Mouse (Mus musculus) brain, adult 2 months (tissue): ENCODE data around the gene Trappc5.
A peak's percentile ranks its signal among the peaks of the same experiment; 100 is the strongest.

Experiments used
- DNase-seq: peaks from one replicate; pipeline ENCODE4 v3.0.0; 2011; ENCODE audit warnings: low read depth, low spot score

Trappc5 gene

DNA sequence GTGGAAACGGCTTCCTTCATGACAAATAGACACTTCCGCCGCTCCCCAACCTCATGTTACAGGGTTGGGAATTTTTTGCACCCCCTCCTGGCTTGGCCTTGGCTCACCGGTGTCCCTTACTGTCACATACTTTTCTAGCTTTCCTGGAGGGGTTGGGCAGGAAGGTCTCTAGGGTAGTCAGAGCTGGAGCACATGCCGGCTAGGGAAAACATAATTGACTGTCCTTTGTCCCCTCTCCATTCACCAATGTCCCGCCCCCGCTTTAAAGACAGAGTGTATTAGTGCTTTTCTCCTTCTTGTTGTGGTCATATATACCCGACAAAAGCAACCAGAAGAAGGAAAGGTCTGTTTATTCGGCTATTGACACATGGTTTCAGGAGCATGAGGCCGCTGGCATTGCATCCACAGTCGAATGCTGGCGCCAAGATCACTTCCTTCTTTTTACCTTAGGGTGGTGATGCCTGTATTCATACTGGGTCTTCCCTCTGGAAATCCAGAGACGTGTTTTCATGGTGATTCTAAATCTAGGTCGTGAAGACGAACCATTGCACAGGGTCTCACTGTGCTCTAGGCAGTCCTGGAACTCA, 987 bp downstream of the Trappc5 start:
- peak; percentile 29 for DNase-seq

DNA sequence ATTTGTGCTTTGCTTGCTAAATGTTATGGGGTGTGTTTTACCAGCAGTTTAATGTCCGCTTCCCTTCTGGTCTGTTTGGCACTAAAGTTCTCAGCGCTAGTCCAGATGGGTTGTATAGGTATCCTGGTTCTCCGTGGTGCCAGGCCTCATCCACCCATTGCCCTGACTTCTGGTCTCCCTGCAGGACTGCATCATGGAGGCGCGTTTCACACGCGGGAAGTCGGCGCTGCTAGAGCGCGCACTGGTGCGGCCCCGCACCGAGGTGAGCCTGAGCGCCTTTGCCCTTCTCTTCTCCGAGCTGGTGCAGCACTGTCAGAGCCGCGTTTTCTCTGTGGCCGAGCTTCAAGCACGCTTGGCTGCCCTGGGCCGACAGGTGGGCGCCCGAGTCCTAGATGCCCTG, 2.7 kb downstream of the Trappc5 start:
- no peak for DNase-seq

DNA sequence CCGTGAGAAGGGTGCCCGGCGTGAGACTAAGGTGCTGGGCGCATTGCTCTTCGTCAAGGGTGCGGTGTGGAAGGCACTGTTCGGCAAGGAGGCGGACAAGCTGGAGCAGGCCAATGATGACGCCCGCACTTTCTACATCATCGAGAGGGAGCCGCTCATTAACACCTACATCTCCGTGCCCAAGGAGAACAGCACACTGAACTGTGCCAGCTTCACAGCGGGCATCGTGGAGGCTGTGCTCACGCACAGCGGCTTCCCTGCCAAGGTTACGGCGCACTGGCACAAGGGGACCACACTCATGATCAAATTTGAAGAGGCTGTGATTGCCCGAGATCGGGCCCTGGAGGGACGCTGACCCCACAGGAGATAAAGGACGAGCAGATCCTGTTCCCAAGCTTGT, 3.1 kb downstream of the Trappc5 start:
- DNase-seq: peak; percentile 74

DNA sequence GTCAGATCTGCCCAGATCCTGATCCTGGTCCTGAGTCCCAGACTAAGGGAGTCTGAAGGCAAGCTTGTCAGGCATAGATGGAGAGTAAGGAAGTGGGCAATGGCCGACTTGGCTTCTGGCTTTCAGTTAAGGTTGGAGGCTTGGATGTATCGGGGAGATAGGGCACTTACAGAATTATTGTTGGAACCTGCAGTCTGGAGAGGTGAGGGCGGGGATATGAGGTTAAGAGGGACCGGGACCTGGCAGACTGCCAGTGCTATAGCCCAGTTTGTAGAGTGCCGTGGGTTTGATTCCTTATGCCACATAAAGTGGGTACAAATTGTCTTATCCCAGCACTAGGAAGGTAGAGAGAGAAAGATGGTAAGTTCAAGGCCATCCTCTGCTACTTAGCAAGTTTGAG, 3.6 kb downstream of the Trappc5 start:
- DNase-seq: no peak

DNA sequence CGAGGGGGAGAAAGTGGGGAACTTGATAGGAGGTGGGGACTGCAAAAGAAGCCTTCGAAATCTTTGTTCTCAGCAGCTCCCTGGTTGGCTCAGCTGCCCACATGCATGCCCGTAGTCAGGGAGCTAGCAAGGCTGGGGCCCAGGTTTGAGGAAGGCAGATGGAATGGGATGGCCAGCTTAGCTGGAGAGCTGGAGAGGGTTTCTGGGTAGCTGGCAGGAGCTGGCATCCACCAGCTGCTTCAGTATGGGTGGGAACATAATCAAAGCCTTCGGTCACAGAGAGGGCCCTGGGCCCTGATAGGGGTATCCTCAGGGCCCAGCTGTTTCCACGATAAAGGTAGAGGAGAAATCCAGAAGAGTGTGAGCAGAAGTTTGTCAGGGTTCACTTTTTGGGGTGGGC, 6.3 kb downstream of the Trappc5 start:
- peak; percentile 38 for DNase-seq

DNA sequence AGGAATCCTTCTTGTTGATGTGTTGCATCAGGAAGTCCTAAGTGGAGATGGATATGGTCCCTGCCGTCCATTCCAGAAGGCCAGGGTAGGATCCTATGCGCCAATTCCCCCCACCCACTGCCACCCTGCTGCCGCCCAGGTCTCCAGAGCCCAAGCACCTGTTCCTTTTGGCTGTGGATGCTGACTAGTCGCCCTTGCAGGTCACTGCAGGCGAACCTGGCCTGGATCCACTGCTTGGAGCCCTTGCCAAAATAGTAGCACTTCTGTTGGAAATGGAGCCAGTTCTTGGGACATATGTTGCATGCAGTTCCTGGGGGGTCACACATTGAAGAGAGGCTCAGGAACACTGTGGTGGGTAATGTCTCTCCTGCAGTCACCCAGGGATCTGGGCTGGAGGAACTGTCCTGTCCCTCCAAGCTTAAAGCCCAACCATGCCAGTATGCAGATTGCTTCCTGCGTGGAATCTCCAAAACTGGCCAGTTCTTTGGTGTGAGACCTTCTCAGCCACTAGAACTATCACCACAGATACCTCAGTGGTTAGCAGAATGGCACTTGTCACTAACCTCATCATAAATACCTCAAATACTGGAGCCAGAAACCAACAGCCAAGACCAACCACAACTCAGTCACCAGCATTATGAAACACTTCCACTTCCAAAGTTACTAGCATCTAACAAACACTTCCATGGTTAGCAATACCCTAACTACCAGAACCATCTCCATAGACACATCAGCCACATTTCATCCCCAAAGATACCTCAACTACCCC, 7.5 kb downstream of the Trappc5 start:
- DNase-seq: peak; percentile 88

DNA sequence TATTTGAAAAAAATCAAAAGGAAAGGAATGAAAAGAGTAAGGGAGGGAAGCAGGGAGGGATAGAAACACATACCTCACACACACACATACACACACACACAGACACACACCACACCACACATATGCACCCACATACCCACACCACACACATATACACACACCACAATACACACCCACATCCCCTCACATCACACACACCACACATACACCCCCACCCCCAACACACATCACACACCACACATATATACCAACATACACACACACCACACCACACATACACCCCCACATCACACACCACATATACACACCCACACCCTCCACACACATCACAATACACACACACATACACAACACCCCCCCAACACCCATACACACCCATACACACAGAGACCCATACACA, 8.4 kb downstream of the Trappc5 start:
- no peak for DNase-seq

DNA sequence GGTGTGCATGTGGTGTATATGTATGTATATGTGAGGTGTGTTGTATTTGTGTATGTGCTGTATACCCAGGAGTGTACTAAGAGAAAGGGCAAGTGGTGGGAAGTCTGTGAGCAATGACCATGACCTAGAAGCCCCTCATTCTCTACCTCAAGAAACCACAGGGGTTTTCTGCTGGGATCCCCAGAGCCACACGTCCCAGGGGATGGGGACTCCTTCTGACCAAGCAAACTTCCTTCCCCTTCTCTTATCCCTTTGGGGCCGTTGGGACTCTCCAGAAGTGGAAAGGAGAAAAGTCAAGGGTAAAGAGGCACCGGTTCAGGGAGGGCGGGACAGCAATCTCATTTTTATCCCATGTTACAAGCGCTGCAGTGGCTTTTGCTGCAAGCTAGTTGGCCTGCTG, 9.3 kb downstream of the Trappc5 start:
- no peak for DNase-seq

DNA sequence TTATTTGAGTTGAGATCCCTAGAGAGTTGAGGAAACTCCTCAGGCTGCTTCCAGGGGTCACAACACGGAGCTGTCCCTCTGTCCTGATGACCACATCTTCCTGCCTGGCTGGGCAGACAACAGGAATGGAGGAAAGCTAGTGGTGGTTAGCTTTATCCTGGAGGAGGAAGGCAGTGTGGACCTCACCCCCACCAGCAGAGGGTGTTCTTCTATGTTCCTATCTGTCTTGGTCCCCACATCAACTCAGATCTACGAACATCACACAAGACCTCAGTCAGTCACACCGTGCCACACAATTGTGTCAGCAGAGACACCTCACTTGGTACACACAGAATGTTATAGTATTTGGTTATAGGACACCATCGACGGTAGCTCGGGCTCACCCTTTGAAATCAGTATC, 11.4 kb downstream of the Trappc5 start:
- no peak for DNase-seq

DNA sequence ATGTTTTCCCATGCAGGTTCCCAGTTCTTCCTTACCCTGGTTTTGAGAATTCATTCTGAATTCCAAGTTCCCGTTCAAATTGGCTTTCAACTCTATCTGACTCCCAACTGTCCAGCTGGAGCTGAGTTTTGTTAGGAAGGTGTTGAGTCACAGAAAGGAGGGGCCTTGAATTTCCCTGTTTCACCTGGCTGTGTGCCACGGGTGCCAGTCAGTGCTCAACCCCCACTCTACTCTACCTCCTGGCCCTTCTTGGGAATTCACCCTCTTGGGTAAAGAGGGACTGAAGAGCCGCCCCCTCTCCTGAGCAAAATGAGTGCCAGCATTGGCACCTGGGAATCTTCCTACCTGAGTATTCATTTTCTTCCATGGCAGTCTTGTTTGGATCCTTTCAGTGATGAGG, 14.7 kb downstream of the Trappc5 start:
- no peak for DNase-seq

DNA sequence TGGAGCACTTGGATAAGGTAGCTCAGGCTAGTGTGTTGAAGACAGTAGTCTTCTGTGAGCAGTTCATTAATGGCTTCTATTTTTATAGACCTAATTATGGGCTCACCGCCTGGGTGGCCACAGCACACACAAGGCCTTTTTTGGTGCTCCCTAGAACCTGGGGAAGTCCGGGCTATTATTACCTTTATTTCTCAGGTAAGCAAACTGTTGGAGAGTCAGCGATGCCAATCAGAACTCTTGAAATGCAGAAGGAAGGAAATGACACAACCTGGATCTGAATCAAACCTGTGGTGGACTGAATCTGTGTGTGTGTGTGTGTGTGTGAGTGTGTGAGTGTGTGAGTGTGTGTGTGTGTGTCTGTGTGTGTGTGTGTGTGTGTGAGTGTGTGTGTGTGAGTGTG, 18.0 kb downstream of the Trappc5 start, which contains the start of gene Fcer2a:
TSS of gene Fcer2a (minus strand) at position 55 of the 400 bp plus-strand sequence.
- no peak for DNase-seq

DNA sequence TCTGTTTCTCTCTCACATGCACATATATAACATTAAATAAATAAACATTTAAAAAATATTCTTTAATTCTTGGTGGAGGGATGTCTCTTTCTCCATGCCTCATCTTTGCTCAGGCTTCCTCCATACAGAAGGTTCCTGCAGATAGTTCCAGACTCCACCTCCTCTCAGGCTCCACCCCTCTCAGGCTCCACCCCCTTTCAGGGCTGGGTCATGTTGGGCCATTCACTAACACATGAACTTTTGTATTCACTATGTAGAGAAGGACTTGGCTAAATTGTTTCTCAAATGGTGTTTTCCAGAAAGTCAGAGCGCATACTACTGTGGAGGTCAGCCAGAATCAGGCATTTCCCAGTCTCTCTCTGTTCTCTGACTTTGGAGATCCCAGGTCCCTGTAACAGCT, 25.4 kb downstream of the Trappc5 start:
- DNase-seq: no peak

DNA sequence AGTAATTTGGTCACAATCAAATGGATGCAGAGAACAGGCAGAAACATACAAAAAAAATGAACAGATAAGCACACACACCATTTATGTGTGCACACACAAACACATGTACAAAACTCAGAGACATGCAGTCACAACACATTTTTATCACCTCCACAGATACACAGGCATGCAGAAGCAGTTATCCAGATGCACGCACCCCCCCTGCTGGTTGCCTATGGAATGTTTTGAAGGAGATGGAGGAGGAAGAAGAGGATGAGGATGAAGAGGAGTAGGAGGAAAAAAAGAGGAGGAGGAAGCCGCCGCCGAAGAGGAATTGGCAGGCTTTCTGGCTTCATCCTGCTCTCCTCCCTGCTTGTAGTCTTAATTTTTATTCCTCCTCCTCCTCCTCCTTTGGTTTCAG, 29.6 kb downstream of the Trappc5 start:
- peak; percentile 49 for DNase-seq

DNA sequence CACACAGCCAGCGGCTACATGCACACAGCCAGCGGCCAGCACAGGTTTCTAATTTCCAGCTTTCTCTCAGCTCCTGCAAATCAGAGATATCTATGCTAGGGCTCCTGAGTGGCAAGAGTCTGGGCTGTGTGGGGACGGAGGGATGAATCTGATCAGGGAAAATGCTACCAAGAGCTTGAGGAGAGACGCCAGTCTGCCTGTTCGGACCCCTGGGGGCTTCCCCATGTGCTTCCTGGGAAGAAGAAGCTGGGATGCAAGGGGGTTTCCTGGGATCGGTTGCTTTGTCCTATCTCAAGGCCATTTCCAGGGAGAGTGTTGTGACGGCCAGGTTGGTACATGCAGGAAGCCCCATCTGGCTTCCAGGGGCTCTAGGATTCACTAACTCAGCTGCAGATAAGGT, 31.5 kb downstream of the Trappc5 start:
- no peak for DNase-seq

DNA sequence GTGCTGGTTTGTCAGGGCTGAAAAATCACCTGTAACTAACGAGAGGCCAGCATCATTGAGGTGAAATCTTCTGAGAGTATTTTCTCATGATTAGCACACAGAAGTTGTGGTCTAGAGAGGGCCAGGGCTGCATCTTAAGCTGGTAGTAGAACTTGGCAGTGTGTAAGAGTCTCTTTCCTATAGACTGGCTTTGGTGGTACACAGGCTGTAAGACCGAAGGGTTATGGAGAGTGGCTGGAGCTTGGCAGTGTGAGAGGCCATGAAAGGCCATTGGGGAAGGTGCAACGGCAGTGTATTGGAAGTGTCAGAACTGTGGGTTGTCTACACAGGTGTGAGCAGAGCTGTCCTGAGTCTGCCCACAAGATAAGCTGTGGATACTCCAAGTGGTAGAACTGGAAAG, 34.2 kb downstream of the Trappc5 start:
- DNase-seq: no peak

DNA sequence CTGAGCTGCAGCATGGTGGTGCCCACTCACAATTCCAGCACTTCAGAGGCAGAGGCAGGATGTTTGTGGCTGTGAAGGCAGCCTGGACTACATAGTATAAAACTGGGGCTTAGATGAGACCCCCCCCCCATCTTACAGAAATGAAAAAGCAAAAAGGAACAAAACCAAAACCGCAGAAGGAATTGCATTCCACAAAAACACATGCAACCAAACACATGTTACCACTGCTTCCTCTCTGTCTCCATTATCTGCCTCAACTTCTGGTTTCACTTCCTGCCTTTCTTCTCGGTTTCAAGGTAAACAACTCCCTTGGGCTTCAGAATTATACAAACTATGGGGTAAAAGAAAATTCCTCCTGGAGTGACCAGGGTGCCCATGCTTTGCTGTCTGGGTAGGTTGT, 35.5 kb downstream of the Trappc5 start:
- DNase-seq: peak; percentile 2

DNA sequence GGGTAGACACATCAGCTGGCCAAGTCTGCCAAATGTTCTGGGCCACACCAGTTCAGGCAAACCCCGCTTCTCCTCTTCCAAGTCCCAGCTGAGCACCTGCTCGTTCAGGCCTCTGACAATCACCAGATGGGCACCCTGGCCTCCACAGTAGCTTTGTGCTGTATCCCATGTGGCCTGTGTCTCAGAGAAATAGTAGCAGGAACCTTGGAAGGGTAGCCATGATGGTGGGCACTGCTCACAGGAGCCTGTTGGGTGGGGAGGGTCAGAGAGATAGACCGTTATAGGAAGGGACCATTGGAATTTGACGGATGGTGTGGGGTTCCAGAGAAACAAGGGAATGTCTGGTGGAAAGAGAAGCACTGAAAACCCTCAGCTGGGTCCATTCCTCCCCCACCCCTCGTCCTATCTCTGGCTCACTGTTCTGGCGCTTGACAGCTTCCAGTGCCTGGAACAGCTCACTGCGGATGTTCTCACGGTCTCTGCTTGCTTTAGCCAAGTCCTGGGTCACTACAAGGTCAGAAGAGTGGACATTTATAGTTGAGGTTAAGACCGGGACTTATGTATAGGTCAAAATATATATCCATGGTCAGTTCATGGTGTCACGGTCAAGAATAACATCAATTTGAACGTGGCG, 41.3 kb downstream of the Trappc5 start:
- DNase-seq: no peak

DNA sequence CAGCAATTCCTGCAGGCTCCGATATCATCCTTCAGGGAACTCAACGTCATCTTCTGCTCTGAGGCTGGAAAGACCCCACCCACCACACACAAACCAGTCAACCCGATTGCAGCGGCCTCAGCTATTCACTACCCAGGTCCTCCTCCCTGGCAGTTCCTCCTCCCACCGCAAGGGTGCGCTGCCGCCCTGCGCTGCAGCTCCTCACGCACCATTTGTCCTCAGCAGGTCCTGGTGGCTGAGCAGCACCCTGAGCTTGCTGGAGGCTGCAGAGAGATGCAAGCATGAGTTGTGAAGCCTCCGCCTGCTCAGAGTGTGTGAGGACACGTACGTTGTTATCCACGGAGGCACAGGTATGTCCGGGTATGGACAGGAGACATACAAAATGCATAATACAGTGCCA, 42.5 kb downstream of the Trappc5 start:
- DNase-seq: peak; percentile 61

DNA sequence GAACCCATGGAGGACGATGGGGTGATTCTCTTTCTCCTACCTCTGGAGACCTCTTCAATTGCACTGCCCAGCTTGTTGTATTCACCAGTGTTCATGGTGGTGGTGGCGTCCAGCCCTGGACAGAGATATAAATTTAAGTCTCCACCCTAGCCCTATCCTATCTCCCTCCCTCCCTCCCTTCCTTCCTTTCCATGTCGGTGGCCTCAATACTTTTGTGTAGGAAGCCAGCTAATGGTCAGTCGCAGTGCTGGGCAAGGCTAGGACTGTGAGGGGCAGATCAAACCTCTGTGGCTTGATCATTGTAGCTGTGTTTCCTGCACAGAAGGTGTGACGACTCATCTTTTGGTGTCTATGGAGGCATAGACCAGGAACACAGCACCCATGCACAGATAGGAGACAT, 44.5 kb downstream of the Trappc5 start, which contains the start of gene Clec4g:
TSS of gene Clec4g (minus strand) at position 101 of the 400 bp plus-strand sequence.
- DNase-seq: no peak

DNA sequence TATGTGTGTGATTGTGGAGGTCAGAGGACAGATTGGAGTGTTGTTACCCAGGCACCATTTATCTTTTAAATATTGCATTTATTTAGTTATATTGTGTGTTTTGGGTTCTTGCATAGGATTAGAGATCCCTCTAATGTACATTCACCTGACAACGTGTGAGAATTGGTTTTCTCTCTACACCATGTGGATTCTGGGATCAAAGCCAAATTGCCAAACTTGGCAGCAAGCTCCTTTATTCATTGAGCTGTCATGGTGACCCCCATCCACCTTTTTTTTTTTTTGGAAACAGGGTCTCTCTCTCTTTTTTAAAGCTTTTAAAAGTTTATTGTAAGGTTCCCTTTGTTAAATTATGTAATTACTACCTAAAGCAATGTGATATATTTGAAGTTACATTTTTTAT, 44.9 kb downstream of the Trappc5 start:
- no peak for DNase-seq
